Mouse (Mus musculus) right cerebral cortex, postnatal 10 days (tissue): Measurements from ENCODE around the gene Mpst.
A peak's percentile ranks its signal among the peaks of the same experiment; 100 is the strongest.

ENCODE experiments used
- DNase-seq, 2 experiments: peaks; one replicate each; pipeline ENCODE4 v3.0.0; 2021; ENCODE audit warnings: low spot score in 2 of 2

The Mpst gene

DNA sequence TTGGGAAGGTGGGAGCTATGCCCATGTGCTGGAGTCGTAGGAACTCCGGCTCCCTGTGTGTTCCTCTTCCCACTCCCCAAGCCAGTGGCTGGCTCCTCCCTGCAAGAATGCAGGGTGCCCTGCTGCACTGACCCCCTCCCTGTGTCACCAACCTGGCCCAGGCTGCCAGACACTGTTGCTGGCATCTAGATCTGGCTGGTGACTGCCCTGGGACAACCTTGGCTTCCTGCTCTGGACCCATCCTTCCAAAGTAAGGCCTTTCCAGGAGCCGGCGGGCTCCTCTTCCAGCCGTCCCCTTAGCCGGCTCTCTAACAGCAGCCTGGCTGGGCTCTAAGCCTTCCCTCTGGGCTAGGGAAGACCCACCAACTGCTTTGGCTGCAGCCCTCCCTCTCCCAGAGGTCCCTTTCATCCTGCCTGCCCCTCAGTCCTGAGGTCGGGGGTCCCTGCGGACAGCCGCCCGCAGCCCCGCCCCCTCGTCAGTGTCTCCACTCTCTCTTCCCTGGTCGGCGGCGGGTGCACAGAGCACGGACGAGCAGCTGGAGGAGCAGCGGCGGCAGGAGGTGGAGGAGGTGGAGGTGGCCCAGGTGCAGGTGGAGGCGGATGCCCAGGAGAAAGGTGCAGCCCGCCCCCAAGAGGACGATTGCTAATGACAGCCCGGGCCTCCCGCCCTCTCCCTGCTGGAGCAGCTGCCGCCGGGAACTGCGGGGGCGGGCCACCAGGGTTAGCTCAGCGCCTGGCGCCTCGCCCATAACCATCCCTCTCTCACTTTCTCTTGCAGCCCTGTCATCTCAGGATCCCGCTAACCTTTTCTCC, 30.4 kb downstream of the Mpst start:
- DNase-seq, result peak; percentile 90 to 93

DNA sequence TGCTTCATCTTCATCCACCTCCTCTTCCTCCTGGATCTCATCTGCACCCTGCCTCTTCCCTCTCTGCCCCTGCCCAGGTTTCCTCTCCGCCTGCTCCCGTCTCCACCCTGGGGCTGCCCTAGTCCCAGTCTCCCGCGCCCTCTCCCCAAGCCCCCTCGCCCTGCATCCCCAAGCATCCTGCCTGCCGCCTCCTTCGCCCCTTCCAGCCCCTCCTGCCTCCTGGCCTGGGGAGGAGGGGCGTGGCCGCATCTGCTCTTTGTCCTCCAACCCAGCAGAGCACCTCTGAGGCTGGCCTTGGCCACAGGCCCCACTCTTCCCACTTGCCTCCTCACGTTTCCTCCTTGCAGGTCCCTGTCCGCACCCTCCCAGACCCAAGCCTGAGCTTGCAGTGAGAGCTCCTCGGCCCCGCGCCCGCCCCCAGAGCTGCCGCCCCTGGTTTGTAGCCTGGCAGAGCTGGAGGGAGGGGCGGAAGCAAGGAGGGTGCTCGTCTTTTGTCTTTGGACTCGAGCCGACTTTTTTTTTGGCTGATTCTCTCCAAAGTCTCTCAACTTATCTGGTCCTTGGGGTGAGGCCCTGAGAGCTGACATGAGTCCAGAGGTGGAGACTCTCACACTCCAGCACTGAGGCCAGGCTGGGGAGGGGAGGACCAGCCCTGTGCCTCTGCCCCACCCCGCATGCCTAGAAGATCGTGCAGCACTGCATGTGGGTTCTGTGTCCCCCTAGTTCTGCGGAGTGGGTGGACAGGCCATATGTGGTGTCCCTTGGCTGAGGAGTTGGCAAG, 31.2 kb downstream of the Mpst start:
- DNase-seq, result peak; percentile 59 to 70

- DNase-seq, result no peak
These were observed 31.8 kb downstream of the Mpst start for GRCm38 (mm10) chr15:78438018-78438394.

- DNase-seq, result no peak
These were observed 32.3 kb downstream of the Mpst start for GRCm38 (mm10) chr15:78438505-78438904.

DNA sequence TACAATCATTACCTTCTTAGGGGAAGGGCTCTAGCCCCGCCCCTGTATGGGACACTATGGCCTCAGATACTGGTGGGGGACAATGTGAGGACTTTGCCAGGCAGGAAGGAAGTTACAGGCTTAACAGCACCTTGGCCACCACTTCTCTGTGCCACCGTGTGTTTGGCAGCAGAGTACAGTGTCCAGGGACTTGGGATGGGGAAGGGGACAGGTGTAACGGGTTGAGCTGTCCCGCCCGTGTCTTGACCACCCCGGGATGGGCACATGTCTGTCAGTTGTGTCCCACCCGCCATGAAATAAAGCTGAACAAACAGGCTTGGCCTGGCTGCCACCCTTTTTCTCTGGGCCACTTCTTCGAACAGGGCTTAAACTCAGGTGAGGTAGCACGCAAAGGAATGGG, 32.8 kb downstream of the Mpst start:
- DNase-seq, result no peak

GRCm38 (mm10) chr15:78442231-78442630, 36.0 kb downstream of the Mpst start:
- DNase-seq, result no peak

DNA sequence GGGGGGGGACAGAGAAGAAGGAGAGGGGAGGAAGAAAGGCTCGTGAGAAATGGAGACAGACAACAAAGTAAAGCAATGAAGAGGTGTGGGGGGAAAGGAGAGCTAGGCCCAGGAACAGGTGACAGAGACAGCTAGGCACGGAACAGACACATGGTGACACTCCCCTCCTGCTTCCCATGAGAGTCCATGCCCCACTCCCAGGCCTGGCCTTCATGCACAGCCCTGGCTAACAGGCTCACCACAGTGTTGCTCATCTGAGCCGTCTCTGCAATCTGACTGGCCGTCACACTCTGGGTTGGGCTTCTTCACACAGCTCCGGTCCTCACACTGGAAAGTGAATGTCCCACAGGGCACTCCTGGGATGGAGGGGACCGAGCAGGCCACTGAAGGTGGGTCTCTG, 37.6 kb downstream of the Mpst start:
- DNase-seq, result no peak

DNA sequence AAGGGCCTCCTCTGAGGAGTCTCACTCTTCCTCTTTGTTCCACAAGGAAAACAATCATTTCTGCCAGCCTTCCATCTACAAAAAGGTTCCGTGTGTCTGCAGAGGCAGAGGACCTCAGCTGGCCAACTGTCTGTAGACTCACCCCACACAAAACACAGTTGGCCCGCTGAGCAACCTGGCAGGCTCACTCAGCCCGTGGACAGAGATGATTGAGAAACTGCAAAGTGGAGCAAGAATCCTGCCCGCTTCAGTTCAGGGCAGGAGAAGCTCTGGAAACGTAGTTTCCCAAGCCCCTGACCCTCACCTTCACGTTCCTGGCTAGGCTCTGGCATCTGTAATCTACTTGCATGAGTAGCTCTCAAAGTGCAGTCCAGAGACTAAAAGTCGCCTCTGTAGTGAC, 40.9 kb downstream of the Mpst start:
- no peak for DNase-seq

- DNase-seq, result peak; percentile 94 to 96
These were observed 41.7 kb downstream of the Mpst start for GRCm38 (mm10) chr15:78447746-78448535.

DNA sequence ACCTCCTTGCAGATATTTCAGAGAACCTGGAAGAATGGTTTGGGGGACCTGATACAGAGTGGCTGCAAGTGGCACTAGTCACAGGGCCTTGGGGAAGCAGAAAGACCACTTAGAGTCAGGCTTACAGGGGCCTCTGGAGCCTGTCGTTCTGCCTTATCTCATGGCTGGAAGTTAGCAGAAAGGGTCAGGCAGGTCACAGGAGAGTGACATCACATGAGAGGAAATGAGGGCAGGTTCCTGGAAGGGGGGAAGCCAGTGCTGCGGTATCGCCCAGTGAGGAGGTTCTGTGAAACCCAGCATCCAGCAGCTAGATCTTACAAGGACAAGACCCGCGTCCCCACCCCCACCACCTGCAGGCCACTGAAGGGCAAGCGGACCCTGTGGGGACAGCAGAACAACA, 42.9 kb downstream of the Mpst start:
- DNase-seq, result no peak

DNA sequence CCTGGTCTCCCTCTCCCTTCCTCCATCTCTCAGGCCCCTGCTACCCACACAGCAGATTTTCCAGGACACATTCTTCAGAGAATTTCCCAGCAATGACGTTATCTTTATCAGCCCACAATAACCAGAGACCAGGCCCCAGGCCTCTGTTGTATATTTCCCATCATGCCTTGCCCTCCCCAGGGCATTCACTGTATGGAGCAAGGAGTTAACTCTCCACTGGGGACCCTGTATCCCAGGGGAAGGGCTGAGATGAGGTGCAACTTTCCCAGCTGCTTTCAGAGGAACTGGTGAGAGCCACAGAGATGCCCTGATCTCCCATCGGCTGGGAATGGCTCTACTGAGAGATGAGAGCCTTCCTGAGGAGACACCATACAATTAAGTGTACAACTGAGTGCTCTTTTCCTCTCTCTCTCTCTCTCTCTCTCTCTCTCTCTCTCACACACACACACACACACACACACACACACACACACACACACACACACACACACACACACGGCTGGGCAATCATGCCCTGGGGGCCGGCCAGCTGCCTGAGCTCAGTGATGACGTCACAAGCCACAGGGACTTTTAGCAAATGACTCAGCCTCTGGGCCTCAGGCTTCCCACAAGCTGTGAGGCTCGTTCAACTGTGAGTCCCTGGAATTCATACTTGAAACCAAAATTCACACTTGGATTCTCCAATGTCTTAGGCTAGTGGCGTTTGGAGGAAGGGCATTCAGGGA, 43.6 kb downstream of the Mpst start:
- peak in 1 of 2 experiments; percentile 53 for DNase-seq

GRCm38 (mm10) chr15:78450419-78450768, 44.2 kb downstream of the Mpst start:
- DNase-seq, result no peak

DNA sequence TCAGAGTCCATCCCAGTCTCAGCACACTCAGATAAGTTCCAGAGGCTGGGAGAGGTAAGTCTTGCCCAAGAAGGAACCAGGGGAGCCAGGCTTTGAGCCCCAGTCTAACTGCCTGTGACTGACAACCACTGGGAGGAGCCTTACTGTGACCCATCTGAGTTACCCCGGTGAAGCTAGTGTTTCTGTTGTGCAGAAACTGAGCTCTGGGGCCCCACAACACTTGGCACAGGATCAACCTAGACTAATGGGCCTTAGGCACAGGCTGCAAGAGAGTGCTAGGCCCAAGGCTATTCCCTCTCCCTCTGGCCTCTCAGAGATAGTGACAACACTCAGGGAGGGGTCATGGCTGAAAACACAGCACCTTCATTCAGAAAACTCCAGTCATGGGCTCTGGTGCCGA, 45.0 kb downstream of the Mpst start:
- DNase-seq, result no peak

GRCm38 (mm10) chr15:78452929-78453328, 46.7 kb downstream of the Mpst start:
- DNase-seq, result no peak

DNA sequence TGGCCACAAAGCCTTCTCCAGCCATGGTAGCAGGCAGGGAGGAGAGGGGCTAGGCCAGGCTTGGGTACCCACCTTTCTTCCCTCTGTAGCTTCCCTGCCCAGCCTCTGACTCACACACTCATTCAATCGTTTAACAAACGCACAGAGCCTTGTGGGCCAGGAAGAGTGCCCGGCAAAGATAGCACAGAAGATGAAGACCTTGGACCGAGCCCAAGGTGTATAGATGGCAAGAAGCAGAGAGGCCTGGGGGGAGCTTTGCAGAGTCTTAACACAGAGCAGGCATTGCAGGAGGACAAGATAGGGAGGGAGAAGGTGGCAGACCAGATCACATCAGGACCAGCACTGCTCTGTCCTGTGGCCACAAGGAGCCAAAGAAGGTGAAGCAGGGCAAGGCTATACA, 49.0 kb downstream of the Mpst start:
- DNase-seq, result no peak

DNA sequence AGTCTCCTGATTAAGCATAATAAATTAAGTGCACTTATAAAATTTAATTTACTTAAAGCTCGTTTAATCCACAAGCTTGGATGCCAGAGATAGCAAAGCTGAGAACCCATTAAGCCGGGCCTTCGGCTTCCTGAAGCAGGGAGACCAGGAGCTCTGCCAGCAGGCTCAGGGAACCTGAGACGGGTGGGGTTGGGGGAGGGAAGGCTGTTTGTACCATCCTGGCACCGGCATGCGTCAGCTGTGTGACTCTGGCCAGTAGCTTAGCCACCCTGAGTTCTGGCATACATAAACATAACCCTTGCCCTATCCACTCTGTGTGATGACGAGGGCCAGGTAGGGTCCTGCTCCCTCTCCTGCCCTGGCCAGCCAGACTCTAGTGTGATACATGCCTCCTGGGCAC, 49.8 kb downstream of the Mpst start:
- no peak for DNase-seq

GRCm38 (mm10) chr15:78457193-78457592, 51.0 kb downstream of the Mpst start:
- no peak for DNase-seq

- DNase-seq, result no peak
These were observed 56.8 kb downstream of the Mpst start for GRCm38 (mm10) chr15:78462981-78463380.
